Mouse (Mus musculus): ENCODE measurements around the gene Fam171a1. TPM values are rescaled to one million over a fixed set of nuclear protein-coding genes. Genes with fewer than 3 reads are reported as not detected.
"Not testable (repeated sequence)": the region's sequence is repeated elsewhere in the genome, so short reads cannot be mapped to it uniquely, and the experiment has no call there.

Fam171a1 gene
- polyA plus RNA-seq, 1 experiment from 2014 or later = 2.7 TPM

DNA sequence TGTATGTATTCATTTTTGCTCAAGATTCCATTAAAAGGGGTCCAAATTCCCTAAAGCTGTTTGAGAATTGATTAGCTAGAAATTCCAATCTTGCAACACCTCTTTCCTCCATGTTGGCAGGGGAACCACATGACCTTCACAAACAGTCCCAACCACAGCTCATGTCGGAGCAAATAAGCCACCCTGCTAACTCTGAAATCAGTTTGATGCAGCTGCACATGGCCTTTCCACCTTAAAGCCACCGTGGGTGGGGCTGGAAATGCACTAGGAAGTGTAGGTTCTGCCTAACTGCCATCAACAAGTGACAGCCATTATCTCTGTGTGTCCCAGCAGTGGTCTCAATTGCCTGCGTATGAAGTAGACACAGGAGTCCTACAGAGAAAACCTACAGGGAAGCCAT, 101.5 kb downstream of the Fam171a1 start:
- 27% methylated on average over 3 of the region's 3 CpGs for WGBS (ENCODE audit: insufficient replicate concordance)
- no peaks in the 10 kb centered on the region for H3K9me3 ChIP-seq (replicated peaks)
- H3K9ac ChIP-seq = no peak overlapping the region
- DNase-seq (no peak), ATAC-seq (ENCODE audit: low read depth) (peak; percentile 26; the same call in 1 of the 2 replicates)
- H3K27me3 ChIP-seq = no peaks in the 10 kb centered on the region
- no peak overlapping the region for H3K4me3 ChIP-seq (replicated peaks)
- no peak overlapping the region for H3K27ac ChIP-seq
- H3K4me1 ChIP-seq (replicated peaks) = 0 out of 2 replicates have a peak, but pooled peaks cover 2% of the 10 kb centered on the region
- H3K4me2 ChIP-seq = no peak overlapping the region
- H3K36me3 ChIP-seq = no peaks in the 10 kb centered on the region

DNA sequence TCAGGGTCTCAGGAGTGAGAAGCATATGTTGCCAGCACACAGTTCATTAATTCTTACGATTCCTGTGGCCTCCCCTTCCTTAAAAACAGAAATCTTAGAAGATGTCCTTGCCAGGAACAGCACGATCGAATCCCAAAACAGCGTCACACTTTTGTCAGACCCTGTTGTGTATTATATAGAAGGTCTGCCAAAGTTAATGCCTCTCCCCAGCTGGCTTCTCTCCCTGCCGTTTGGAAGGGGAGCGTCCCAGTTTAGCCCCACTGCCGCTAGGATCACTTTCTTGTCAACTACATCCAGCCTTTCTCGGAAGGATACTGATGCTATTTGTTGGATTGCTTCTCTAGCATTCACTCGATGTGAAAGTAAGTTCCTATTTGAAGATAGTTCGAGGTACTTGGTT, 102.6 kb downstream of the Fam171a1 start:
- no peak overlapping the region for H3K4me3 ChIP-seq (replicated peaks)
- H3K27ac ChIP-seq = no peak overlapping the region
- H3K4me2 ChIP-seq = no peak overlapping the region
- H3K36me3 ChIP-seq = no peaks in the 10 kb centered on the region
- H3K9ac ChIP-seq = no peak overlapping the region
- no peaks in the 10 kb centered on the region for H3K9me3 ChIP-seq (replicated peaks)
- DNase-seq = no peak
- ATAC-seq (ENCODE audit: low read depth) = no peak
- H3K4me1 ChIP-seq (replicated peaks) = 0 out of 2 replicates have a peak, but pooled peaks cover 2% of the 10 kb centered on the region
- 78% methylated on average over 10 of the region's 10 CpGs for WGBS (ENCODE audit: insufficient replicate concordance)
- H3K27me3 ChIP-seq = no peaks in the 10 kb centered on the region

DNA sequence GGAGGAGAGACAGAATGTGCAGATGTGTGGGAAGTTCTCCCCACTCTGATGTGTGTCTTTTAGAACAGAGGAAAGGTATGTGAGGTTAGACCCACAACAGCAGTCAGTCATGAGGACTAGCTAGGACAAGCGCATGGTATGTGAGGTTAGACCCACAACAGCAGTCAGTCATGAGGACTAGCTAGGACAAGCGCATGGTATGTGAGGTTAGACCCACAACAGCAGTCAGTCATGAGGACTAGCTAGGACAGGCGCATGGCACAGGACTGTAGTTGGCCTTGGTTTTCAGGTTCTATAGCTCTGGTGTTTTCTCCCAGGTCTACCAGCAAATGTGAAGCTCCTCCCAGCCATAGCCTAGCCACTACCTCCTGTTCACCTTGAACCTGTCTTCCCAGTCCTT, 103.6 kb downstream of the Fam171a1 start:
- 84% methylated on average over 3 of the region's 3 CpGs for WGBS (ENCODE audit: insufficient replicate concordance)
- not testable (repeated sequence) for H3K36me3 ChIP-seq; H3K9me3 ChIP-seq (replicated peaks); DNase-seq; H3K9ac ChIP-seq; H3K27ac ChIP-seq; H3K4me3 ChIP-seq (replicated peaks); H3K4me2 ChIP-seq; H3K27me3 ChIP-seq; H3K4me1 ChIP-seq (replicated peaks)
- ATAC-seq (ENCODE audit: low read depth) = peak; percentile 7; the same call in 1 of the 2 replicates

DNA sequence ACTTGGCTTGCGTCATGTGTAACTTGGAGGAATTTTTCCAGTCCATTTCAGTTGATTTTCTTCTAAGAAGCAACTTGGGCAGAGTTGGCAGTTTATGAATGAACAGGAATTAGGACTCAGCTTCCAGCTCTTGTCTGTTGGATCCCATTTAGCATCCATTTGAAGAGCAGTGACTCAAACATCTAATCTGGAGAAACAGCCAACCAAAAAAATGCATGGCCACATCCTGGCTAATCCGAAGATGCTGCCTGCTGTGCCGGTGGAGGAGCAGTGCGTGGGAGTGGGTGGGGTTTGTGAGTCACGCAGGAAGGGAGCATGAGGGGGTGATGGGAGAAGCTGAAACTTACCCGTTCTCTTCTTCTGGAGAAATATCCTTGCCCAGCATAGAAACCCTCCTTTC, 104.2 kb downstream of the Fam171a1 start:
- no peaks in the 10 kb centered on the region for H3K36me3 ChIP-seq
- 63% methylated on average over 6 of the region's 6 CpGs for WGBS (ENCODE audit: insufficient replicate concordance)
- H3K27me3 ChIP-seq = no peaks in the 10 kb centered on the region
- no peak for ATAC-seq (ENCODE audit: low read depth)
- H3K4me1 ChIP-seq (replicated peaks) = 0 out of 2 replicates have a peak, but pooled peaks cover 2% of the 10 kb centered on the region
- no peak for DNase-seq
- no peak overlapping the region for H3K27ac ChIP-seq
- no peaks in the 10 kb centered on the region for H3K9me3 ChIP-seq (replicated peaks)
- H3K9ac ChIP-seq = no peak overlapping the region
- H3K4me2 ChIP-seq = no peak overlapping the region
- H3K4me3 ChIP-seq (replicated peaks) = no peak overlapping the region

DNA sequence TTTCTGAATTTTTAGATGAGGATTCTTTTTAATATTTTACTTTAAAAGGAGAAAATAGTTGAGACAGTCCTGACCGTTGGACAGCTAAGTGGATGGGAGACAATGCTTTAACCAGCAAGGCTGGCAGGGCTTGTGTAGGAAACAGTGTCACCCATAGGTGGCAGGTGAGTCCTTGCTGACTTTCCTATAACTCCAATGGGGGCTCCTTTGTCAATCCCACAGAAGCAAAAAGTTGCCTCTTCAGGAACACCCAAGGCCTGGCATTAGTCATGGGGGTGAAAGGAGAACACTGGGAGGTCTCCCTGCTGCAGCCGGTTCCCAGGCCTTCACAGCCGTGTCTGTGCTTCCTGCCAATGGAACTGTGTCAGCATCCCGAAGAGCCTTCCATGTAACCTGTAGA, 114.5 kb downstream of the Fam171a1 start:
- Histone ChIP-seq H3K4me1 (replicated peaks) (no peaks in the 10 kb centered on the region), H3K4me3 (replicated peaks) (no peak overlapping the region), H3K27ac (no peak overlapping the region), H3K4me2 (no peak overlapping the region), H3K27me3 (no peaks in the 10 kb centered on the region), H3K36me3 (no peaks in the 10 kb centered on the region), H3K9ac (no peak overlapping the region), H3K9me3 (replicated peaks) (no peaks in the 10 kb centered on the region)
- no peak for DNase-seq
- ATAC-seq (ENCODE audit: low read depth) = no peak
- 78% methylated on average over 4 of the region's 4 CpGs for WGBS (ENCODE audit: insufficient replicate concordance)

DNA sequence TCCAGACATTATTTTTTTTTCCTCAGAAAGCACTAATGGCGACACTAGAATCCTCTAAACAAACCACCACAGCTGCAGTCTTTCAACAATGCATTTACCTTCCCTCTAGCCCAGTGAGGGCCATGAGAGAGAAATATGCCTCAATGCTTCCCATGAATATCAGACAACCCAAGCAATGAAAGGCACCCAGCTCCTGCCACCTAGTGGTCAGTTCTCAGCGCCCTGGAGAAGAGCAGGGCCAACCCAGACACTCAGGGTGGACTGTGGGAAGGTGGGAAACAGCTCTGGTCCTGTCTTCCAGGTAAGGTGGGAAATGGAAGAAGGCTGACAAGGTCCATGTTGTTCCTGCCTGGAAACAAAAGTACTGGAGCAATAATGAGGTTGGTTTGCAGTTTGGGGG, 115.0 kb downstream of the Fam171a1 start:
- Histone ChIP-seq H3K4me1 (replicated peaks) (no peaks in the 10 kb centered on the region), H3K4me3 (replicated peaks) (no peak overlapping the region), H3K4me2 (no peak overlapping the region), H3K9ac (no peak overlapping the region), H3K9me3 (replicated peaks) (no peaks in the 10 kb centered on the region), H3K36me3 (no peaks in the 10 kb centered on the region), H3K27me3 (no peaks in the 10 kb centered on the region), H3K27ac (no peak overlapping the region)
- WGBS (ENCODE audit: insufficient replicate concordance) = 12% methylated on average over 2 of the region's 2 CpGs
- peak; percentile 48; the same call in 1 of the 2 replicates for ATAC-seq (ENCODE audit: low read depth)
- DNase-seq = peak; percentile 2

DNA sequence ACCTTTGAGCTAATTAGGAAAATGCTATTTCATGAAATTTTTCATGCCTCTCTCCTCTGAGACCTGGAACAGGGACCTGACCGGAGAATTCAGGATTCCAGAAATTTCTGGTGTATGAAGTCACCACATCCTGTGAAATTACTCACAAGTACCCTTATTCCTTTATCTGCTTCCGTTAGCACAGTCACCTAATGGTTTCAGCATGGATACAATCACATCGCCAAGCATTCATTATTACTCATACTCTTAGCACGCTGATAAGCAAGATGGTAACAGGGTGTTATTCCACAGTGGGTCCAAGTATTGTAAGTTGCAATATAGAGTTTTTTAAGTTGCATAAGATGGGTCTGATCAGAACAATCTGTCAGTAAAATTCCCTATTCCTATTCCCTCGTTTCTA, 125.2 kb downstream of the Fam171a1 start:
- 51% methylated on average over 5 of the region's 5 CpGs for WGBS (ENCODE audit: insufficient replicate concordance)
- Histone ChIP-seq H3K27me3 (no peaks in the 10 kb centered on the region), H3K4me1 (replicated peaks) (no peaks in the 10 kb centered on the region), H3K4me2 (no peak overlapping the region), H3K9ac (no peak overlapping the region), H3K4me3 (replicated peaks) (no peak overlapping the region), H3K36me3 (no peaks in the 10 kb centered on the region), H3K9me3 (replicated peaks) (no peaks in the 10 kb centered on the region), H3K27ac (no peak overlapping the region)
- no peak for ATAC-seq (ENCODE audit: low read depth)
- no peak for DNase-seq

DNA sequence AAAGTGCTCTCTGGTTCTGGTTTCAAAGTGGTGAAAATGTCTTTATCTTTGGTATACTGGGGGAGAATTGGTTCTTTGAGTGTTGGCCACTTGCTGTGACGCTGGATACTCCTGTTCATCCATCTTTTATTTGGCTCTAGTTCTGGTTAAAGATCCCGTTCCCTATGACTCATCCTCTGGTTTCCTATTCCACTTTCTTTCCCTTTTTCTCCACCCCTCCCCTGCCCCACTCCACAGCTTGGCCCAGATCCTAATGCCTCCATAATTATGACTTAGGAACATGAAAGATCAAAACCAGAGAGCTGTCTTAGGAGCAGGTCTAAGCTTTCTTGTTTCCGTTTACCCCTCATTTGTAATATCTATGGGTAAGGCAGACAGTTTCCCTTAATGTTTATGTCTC, 130.2 kb downstream of the Fam171a1 start:
- H3K4me2 ChIP-seq = no peak overlapping the region
- DNase-seq (no peak), ATAC-seq (ENCODE audit: low read depth) (no peak)
- H3K27me3 ChIP-seq = no peaks in the 10 kb centered on the region
- no peaks in the 10 kb centered on the region for H3K36me3 ChIP-seq
- no peaks in the 10 kb centered on the region for H3K9me3 ChIP-seq (replicated peaks)
- H3K27ac ChIP-seq = no peak overlapping the region
- H3K4me3 ChIP-seq (replicated peaks) = no peak overlapping the region
- H3K9ac ChIP-seq = no peak overlapping the region
- 44% methylated on average over 3 of the region's 3 CpGs for WGBS (ENCODE audit: insufficient replicate concordance)
- H3K4me1 ChIP-seq (replicated peaks) = no peaks in the 10 kb centered on the region

DNA sequence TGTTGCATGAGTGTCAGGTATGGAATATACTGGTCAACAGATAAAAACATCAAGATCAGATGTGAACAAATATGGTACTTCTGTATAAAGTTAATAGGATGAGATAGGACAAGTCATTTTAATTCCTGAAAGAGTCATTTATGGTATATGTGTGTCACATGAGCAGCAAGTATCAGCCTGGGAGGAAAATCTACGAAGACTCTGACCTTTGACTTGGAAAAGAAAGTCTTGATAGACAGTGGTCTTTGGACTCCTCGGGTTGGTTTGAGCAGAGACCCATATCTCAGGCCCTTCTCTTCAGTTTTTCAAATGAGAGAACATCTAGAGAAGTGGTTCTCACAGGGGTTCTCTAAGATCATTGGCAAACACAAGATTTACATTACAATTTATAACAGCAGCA, 137.3 kb downstream of the Fam171a1 start:
- DNase-seq (no peak), ATAC-seq (ENCODE audit: low read depth) (no peak)
- no peaks in the 10 kb centered on the region for H3K4me1 ChIP-seq (replicated peaks)
- no peak overlapping the region for H3K27ac ChIP-seq
- no peaks in the 10 kb centered on the region for H3K27me3 ChIP-seq
- 49% methylated on average over 2 of the region's 2 CpGs for WGBS (ENCODE audit: insufficient replicate concordance)
- no peaks in the 10 kb centered on the region for H3K36me3 ChIP-seq
- no peaks in the 10 kb centered on the region for H3K9me3 ChIP-seq (replicated peaks)
- H3K4me2 ChIP-seq = no peak overlapping the region
- H3K4me3 ChIP-seq (replicated peaks) = no peak overlapping the region
- H3K9ac ChIP-seq = no peak overlapping the region

DNA sequence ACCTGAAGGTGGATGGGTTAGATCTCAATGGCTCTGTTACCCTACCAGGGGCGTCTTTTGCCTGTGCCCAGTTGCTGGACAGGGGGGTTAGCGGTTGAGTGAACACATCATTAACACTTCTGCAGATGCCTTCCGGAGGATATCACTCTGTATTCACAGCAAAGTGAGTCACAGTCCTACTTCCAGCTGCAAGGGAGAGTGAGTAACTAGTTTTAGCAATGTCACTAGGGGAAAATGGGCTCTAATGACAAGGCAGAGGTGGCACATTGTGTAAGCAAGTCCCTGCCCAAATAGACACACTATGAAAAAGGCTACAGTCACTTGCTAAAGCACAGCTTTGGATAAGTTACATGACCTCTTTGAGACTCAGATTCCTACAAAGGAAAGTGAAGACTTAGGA, 152.4 kb downstream of the Fam171a1 start:
- no peak for DNase-seq
- H3K9me3 ChIP-seq (replicated peaks) = no peaks in the 10 kb centered on the region
- H3K27ac ChIP-seq = no peak overlapping the region
- WGBS (ENCODE audit: insufficient replicate concordance) = 63% methylated on average over 3 of the region's 3 CpGs
- H3K4me2 ChIP-seq = no peak overlapping the region
- no peaks in the 10 kb centered on the region for H3K4me1 ChIP-seq (replicated peaks)
- H3K9ac ChIP-seq = no peak overlapping the region
- no peak for ATAC-seq (ENCODE audit: low read depth)
- H3K4me3 ChIP-seq (replicated peaks) = no peak overlapping the region
- H3K36me3 ChIP-seq = no peaks in the 10 kb centered on the region
- H3K27me3 ChIP-seq = no peaks in the 10 kb centered on the region

DNA sequence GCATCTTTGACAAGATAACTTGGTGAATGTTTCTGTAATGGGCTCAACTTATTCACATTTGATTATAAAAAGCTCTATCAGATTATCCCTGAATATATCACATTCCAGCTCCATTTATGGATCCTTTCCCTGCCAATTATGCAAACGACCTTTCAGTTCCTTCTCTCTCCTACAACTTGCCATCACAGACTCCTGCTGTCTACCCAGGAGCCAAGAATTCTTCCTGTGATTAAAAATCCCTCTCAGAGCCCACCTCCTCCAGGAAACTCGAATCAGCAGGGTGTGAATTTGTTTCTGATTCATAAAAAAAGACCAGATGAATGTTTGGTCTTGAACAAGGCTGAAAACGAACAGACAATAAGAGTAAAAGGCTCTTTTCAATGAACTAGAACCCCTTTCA, 153.9 kb downstream of the Fam171a1 start:
- H3K27ac ChIP-seq = no peak overlapping the region

DNA sequence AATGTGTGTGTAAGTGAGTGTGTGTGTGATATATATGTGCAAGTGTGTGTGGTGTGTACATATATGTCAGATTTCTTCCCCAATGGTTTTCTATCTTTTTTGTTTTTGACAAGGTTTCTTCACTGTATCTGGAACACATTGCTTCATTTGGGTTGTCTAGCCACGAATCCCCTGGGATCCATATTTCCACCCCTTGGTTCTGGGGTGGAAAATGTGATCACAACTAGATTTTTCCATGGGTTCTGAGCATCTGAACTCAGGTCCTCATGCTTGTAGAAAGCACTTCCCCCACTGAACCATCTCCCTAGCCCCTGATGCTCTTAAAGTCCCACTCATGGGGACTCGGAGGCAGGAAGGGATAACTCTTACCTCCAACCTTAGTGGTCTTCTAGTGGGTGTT, 159.3 kb downstream of the Fam171a1 start:
- no peak for ATAC-seq (ENCODE audit: low read depth)
- Histone ChIP-seq H3K27me3 (no peaks in the 10 kb centered on the region), H3K4me3 (replicated peaks) (no peak overlapping the region), H3K4me1 (replicated peaks) (no peaks in the 10 kb centered on the region), H3K9me3 (replicated peaks) (no peaks in the 10 kb centered on the region), H3K27ac (no peak overlapping the region), H3K9ac (no peak overlapping the region), H3K36me3 (no peaks in the 10 kb centered on the region), H3K4me2 (no peak overlapping the region)
- 69% methylated on average over 2 of the region's 2 CpGs for WGBS (ENCODE audit: insufficient replicate concordance)
- no peak for DNase-seq

More for the DNA sequence above, 153.9 kb downstream of the Fam171a1 start:
- Histone ChIP-seq H3K27me3 (no peaks in the 10 kb centered on the region), H3K4me3 (replicated peaks) (no peak overlapping the region), H3K9ac (no peak overlapping the region), H3K36me3 (no peaks in the 10 kb centered on the region), H3K9me3 (replicated peaks) (no peaks in the 10 kb centered on the region), H3K4me1 (replicated peaks) (no peaks in the 10 kb centered on the region), H3K4me2 (no peak overlapping the region)
- DNase-seq = no peak
- ATAC-seq (ENCODE audit: low read depth) = no peak
- WGBS (ENCODE audit: insufficient replicate concordance) = 16% methylated on average over 3 of the region's 3 CpGs
